ENCODE assay signal across 33 mouse cellular contexts in the genomic region with DNA sequence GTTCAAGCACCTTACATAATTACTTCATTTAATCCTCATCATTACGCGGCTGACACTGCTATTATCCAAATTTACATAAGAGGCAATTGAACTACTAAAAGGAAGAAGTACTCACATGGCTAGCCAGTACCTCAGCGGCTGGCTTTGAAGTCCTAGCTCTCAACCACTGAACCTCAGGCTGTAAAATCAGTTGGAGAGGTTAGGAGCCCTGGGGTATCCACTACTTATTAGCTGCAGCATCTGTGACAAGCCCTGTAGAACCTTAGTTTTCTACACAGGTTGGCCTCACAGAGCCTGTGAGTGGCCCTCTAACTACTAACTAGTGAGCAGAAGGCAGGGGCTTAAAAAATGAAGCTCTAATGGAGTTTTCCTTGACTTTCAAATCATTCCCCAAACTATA. TPM values are rescaled to one million over a fixed set of nuclear protein-coding genes. Genes with fewer than 3 reads are reported as not detected.
A peak's percentile ranks its signal among the peaks of the same experiment; 100 is the strongest.
DNase-seq lines count a peak whose midpoint lies in the region; ATAC-seq and TF ChIP-seq lines count a peak whose summit lies in the region.
"Had no signal": no experiment of that assay in that cellular context is flagged by ENCODE, and none has a peak within 500 bp of the region (broad histone marks: within the 10 kb centered on the region; RNA-seq: fewer than 3 reads in every experiment).

No protein-coding gene starts in this region.

- 15% methylated on average over 3 of the region's 3 CpGs for WGBS in forebrain, embryonic 13.5 days
- WGBS in forebrain, postnatal 0 days, result 14% methylated on average over 3 of the region's 3 CpGs

- no peak overlapping the region for H3K9ac ChIP-seq in forebrain, embryonic 13.5 days
- H3K9ac ChIP-seq in forebrain, postnatal 0 days, result no peak overlapping the region
- H3K9ac ChIP-seq: embryonic facial prominence, embryonic 12.5 days; embryonic facial prominence, embryonic 15.5 days; hindbrain, embryonic 14.5 days had no signal

- intact Hi-C loops in gastrocnemius, postnatal 14 days (cut with DNase I; ENCODE audit: low total_unique reads), result no loop called here

- no peak overlapping the region for H3K4me2 ChIP-seq in forebrain, embryonic 13.5 days
- no peak overlapping the region for H3K4me2 ChIP-seq in forebrain, postnatal 0 days (ENCODE audit: low read depth)
- H3K4me2 ChIP-seq: embryonic facial prominence, embryonic 12.5 days; embryonic facial prominence, embryonic 15.5 days; heart, embryonic 11.5 days; hindbrain, embryonic 14.5 days had no signal

- H3K36me3 ChIP-seq in forebrain, embryonic 13.5 days (ENCODE audit: poor library complexity, severe bottlenecking), result no peaks in the 10 kb centered on the region
- H3K36me3 ChIP-seq in forebrain, postnatal 0 days (ENCODE audit: insufficient read depth), result no peaks in the 10 kb centered on the region
- H3K36me3 ChIP-seq: embryonic facial prominence, embryonic 12.5 days; embryonic facial prominence, embryonic 15.5 days; G1E; hindbrain, embryonic 10.5 days had no signal

- TF ChIP-seq CTCF in forebrain, postnatal 0 days (IDR thresholded peaks at IDR 0.05; ENCODE audit: low read depth), result no peak
- no peak for TF ChIP-seq CTCF in layer of hippocampus, adult 2 months (conservative IDR thresholded peaks at IDR 0.05)

- H3K4me1 ChIP-seq in forebrain, embryonic 13.5 days, result peaks cover 27% of the 10 kb centered on the region
- H3K4me1 ChIP-seq in forebrain, postnatal 0 days (ENCODE audit: insufficient read depth), result no peaks in the 10 kb centered on the region; the same call in 1 of the 2 replicates
- H3K4me1 ChIP-seq: embryonic facial prominence, embryonic 12.5 days; embryonic facial prominence, embryonic 15.5 days had no signal

- H3K9me3 ChIP-seq in forebrain, embryonic 13.5 days (replicated peaks), result no peaks in the 10 kb centered on the region
- no peaks in the 10 kb centered on the region for H3K9me3 ChIP-seq in forebrain, postnatal 0 days (ENCODE audit: low read length)
- H3K9me3 ChIP-seq: embryonic facial prominence, embryonic 12.5 days; embryonic facial prominence, embryonic 15.5 days had no signal

- DNase-seq in forebrain, postnatal 0 days, result no peak
- DNase-seq in layer of hippocampus, adult 2 months (ENCODE audit: low spot score in 2 of 2), result no peak
- no peak for DNase-seq in layer of hippocampus, postnatal 10 days (ENCODE audit: low spot score in 2 of 2)
- DNase-seq in brain, adult 2 months (ENCODE audit: low read depth, low spot score), result peak; percentile 16
- DNase-seq in cerebellum, postnatal 36 days, result no peak
- DNase-seq in gastrocnemius, postnatal 14 days, result no peak
- DNase-seq: B cell, adult 2 months; cerebellum, adult 18-20 months; cerebellum, adult 9-10 months; cerebellum, postnatal 14 days; gastrocnemius, postnatal 36 days; heart, postnatal 36 days; kidney, adult 18-20 months had no signal

- no peak overlapping the region for H3K4me3 ChIP-seq in forebrain, embryonic 13.5 days
- H3K4me3 ChIP-seq in forebrain, postnatal 0 days (ENCODE audit: low read depth, low read length), result no peak overlapping the region
- no peak overlapping the region for H3K4me3 ChIP-seq in layer of hippocampus, adult 2 months
- H3K4me3 ChIP-seq: embryonic facial prominence, embryonic 12.5 days; embryonic facial prominence, embryonic 15.5 days; hindbrain, embryonic 10.5 days had no signal

- H3K27me3 ChIP-seq in forebrain, embryonic 13.5 days, result no peaks in the 10 kb centered on the region
- H3K27me3 ChIP-seq in forebrain, postnatal 0 days (ENCODE audit: insufficient read depth, low read length), result no peaks in the 10 kb centered on the region
- H3K27me3 ChIP-seq: CH12.LX; embryonic facial prominence, embryonic 12.5 days; embryonic facial prominence, embryonic 15.5 days had no signal

- ATAC-seq in forebrain, embryonic 13.5 days, result peak; percentile 4; the same call in 1 of the 2 replicates
- no peak for ATAC-seq in forebrain, postnatal 0 days
- ATAC-seq: forebrain, embryonic 16.5 days; hindbrain, postnatal 0 days; inflammation-experienced regulatory T-cells, adult 6 months; intestine, embryonic 16.5 days; Patski had no signal

- H3K27ac ChIP-seq in forebrain, embryonic 13.5 days, result no peak overlapping the region
- no peak overlapping the region for H3K27ac ChIP-seq in forebrain, postnatal 0 days (ENCODE audit: low read depth, low read length)
- peak overlapping the region; percentile 79 for H3K27ac ChIP-seq in layer of hippocampus, adult 2 months
- H3K27ac ChIP-seq: embryonic facial prominence, embryonic 12.5 days; embryonic facial prominence, embryonic 15.5 days; hindbrain, embryonic 10.5 days; hindbrain, embryonic 14.5 days; hindbrain, postnatal 0 days had no signal

RNA-seq across cellular contexts. Expression of a gene that starts 31.5 kb away (rescaled TPM):
- polyA plus RNA-seq in forebrain, embryonic 13.5 days (2015; fragmentation: Nextera tagmentation; extraction: Ambion mirVana), result 0.08 TPM in 1 of 2 replicates, not detected in the other
- 2.6 and 4.5 TPM in 2 replicates for total RNA-seq in forebrain, postnatal 0 days (2014; rRNA removed)
- polyA plus RNA-seq in forebrain, postnatal 0 days (2015; fragmentation: Nextera tagmentation; extraction: Ambion mirVana), result 2.6 and 3.8 TPM in 2 replicates
- total RNA-seq in layer of hippocampus, adult 2 months (2021), result under 1 TPM; 0.52 to 0.54 TPM
- 1 to 10 TPM; 2.0 TPM for total RNA-seq in layer of hippocampus, postnatal 10 days (2021)
- total RNA-seq in gastrocnemius, postnatal 14 days (2021), result not detected
- total RNA-seq: adrenal gland, adult 2 months; adrenal gland, postnatal 14 days; adrenal gland, postnatal 4 days; CH12.LX; common myeloid progenitor, adult 5-6 weeks; gastrocnemius, adult 8-10 months; gastrocnemius, postnatal 36 days; granulocyte monocyte progenitor cell, adult 5-6 weeks; heart, adult 8-10 months; heart, postnatal 36 days had no signal
- polyA plus RNA-seq: adrenal gland, adult 2 months; embryonic facial prominence, embryonic 12.5 days; G1E; heart, embryonic 11.5 days; hindbrain, embryonic 10.5 days; inflammation-experienced regulatory T-cells, adult 6 months; intestine, embryonic 16.5 days; Patski had no signal
